Mouse (Mus musculus): ENCODE measurements around the gene Syn3. TPM values are rescaled to one million over a fixed set of nuclear protein-coding genes. Genes with fewer than 3 reads are reported as not detected.
"Not testable (repeated sequence)": the region's sequence is repeated elsewhere in the genome, so short reads cannot be mapped to it uniquely, and the experiment has no call there.

Gene Syn3
- polyA plus RNA-seq, 1 experiment from 2014 or later, result 4.9 TPM

DNA sequence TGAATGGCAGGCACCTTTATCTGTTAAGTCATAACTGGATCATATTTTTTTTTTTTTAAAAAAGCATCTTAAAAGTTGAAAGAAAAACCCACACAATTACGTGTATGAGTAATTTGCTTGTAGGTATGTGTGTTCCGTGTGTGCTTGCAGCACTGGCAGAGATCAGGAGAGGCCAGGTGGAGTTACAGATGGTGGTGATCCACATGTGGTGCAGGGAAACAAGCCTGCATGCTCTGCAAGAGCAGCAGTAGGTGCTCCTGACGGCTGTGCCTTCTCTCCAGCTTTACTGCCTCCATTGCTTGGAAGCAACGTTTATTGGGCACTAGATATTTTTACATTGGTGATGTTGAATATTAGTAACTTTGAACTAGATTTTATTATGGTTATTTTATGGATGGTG is 455.0 kb downstream of the Syn3 start:
- Histone ChIP-seq H3K4me3 (no peak overlapping the region), H3K36me3 (peaks cover 38% of the 10 kb centered on the region), H3K9ac (no peak overlapping the region), H3K27me3 (no peaks in the 10 kb centered on the region), H3K27ac (no peak overlapping the region), H3K4me2 (no peak overlapping the region), H3K4me1 (no peaks in the 10 kb centered on the region), H3K9me3 (no peaks in the 10 kb centered on the region)
- WGBS, result 75% methylated on average over 4 of the region's 4 CpGs
- no peak for ATAC-seq (ENCODE audit: insufficient number of reproducible peaks, insufficient read depth, low FRiP score, low TSS enrichment, low read depth)

GRCm38 (mm10) chr10:86034007-86034728 is 464.5 kb downstream of the Syn3 start:
- Histone ChIP-seq H3K4me1 (0 out of 2 replicates have a peak, but pooled peaks cover 5% of the 10 kb centered on the region), H3K27me3 (no peaks in the 10 kb centered on the region), H3K36me3 (peaks cover 27% of the 10 kb centered on the region), H3K4me3 (no peak overlapping the region), H3K27ac (no peak overlapping the region), H3K9ac (no peak overlapping the region), H3K9me3 (no peaks in the 10 kb centered on the region), H3K4me2 (no peak overlapping the region)
- ATAC-seq (ENCODE audit: insufficient number of reproducible peaks, insufficient read depth, low FRiP score, low TSS enrichment, low read depth), result no peak
- 90% methylated on average over 2 of the region's 2 CpGs for WGBS

- Histone ChIP-seq H3K9ac (no peak overlapping the region), H3K4me2 (no peak overlapping the region), H3K9me3 (no peaks in the 10 kb centered on the region), H3K27me3 (no peaks in the 10 kb centered on the region), H3K4me1 (0 out of 2 replicates have a peak, but pooled peaks cover 5% of the 10 kb centered on the region), H3K36me3 (peaks cover 26% of the 10 kb centered on the region), H3K4me3 (no peak overlapping the region), H3K27ac (no peak overlapping the region)
- 33% methylated on average over 3 of the region's 3 CpGs for WGBS
- ATAC-seq (ENCODE audit: insufficient number of reproducible peaks, insufficient read depth, low FRiP score, low TSS enrichment, low read depth), result no peak
These were observed 466.2 kb downstream of the Syn3 start for GRCm38 (mm10) chr10:86032517-86032916.

DNA sequence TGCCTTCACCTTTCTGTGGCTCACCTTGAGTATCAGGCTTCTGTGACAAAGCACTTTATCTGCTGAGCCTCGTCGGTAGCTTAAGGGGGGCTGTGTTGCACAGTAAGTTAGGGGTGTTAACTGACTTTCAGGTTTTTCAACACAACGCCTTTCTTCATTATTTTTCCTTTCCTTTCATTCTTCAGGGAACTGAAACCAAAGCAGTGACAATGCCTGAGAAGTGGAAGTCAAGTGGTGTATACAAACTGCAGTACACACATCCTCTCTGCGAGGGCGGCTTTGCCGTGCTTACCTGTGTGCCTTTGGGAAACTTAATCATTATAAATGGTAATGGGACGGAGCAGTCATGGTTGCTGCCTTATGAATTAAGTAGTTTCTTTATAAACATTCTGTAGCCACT is 468.0 kb downstream of the Syn3 start:
- no peak for ATAC-seq (ENCODE audit: insufficient number of reproducible peaks, insufficient read depth, low FRiP score, low TSS enrichment, low read depth)
- Histone ChIP-seq H3K4me3 (no peak overlapping the region), H3K36me3 (peaks cover 21% of the 10 kb centered on the region), H3K27ac (no peak overlapping the region), H3K27me3 (no peaks in the 10 kb centered on the region), H3K9me3 (no peaks in the 10 kb centered on the region), H3K4me1 (0 out of 2 replicates have a peak, but pooled peaks cover 5% of the 10 kb centered on the region), H3K4me2 (no peak overlapping the region), H3K9ac (no peak overlapping the region)
- 88% methylated on average over 7 of the region's 7 CpGs for WGBS

DNA sequence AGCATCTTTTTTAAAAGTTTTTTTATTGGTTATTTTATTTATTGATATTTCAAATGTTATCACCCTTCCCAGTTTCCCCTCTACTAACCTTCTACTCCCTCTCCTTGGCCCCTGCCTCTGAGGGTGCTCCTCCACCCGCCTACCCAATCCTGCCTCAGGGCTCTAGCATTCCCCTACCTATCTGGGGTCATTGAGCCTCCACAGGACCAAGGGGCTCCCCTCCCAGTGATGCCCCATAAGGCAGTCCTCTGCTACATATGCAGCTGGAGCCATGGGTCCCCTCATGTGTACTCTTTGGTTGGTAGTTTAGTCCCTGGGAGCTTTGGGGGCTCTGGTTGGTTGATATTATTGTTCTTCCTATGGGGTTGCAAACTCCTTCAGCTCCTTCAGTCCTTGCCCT is 471.9 kb downstream of the Syn3 start:
- H3K27ac ChIP-seq; H3K4me3 ChIP-seq; H3K9ac ChIP-seq; H3K4me1 ChIP-seq; H3K27me3 ChIP-seq; H3K4me2 ChIP-seq; H3K9me3 ChIP-seq; ATAC-seq (ENCODE audit: insufficient number of reproducible peaks, insufficient read depth, low FRiP score, low TSS enrichment, low read depth): not testable (repeated sequence)
- 63% methylated on average over 1 of the region's 1 CpGs for WGBS
- H3K36me3 ChIP-seq, result peaks cover 14% of the 10 kb centered on the region

- no peaks in the 10 kb centered on the region for H3K27me3 ChIP-seq
- ATAC-seq (ENCODE audit: insufficient number of reproducible peaks, insufficient read depth, low FRiP score, low TSS enrichment, low read depth), result no peak
- peaks cover 14% of the 10 kb centered on the region for H3K36me3 ChIP-seq
- no peak overlapping the region for H3K4me2 ChIP-seq
- no peak overlapping the region for H3K4me3 ChIP-seq
- 89% methylated on average over 3 of the region's 3 CpGs for WGBS
- peaks cover 3% of the 10 kb centered on the region for H3K4me1 ChIP-seq
- no peak overlapping the region for H3K27ac ChIP-seq
- H3K9ac ChIP-seq, result no peak overlapping the region
- no peaks in the 10 kb centered on the region for H3K9me3 ChIP-seq
These were observed 472.3 kb downstream of the Syn3 start for GRCm38 (mm10) chr10:86026354-86026753.

DNA sequence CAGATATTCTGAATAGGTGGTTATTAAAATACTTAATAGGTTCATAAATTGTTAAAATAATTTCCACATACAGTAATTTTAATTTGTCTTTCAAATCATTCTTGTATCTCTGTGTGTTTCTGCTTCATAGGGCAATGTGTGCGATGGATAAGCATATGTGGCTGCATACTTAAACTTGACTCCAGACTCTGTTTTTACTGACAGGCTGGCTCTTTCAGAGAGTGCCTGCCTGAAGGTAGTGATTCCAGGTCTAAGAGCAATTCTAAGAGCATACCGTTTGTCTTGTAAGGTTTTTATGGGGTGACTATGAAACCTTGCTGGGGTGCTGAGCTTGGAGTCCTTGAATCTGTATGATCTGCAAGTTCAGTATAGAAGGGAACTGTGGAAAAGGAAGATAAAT is 472.8 kb downstream of the Syn3 start:
- 82% methylated on average over 2 of the region's 2 CpGs for WGBS
- no peak overlapping the region for H3K4me3 ChIP-seq
- peaks cover 5% of the 10 kb centered on the region for H3K4me1 ChIP-seq
- peaks cover 13% of the 10 kb centered on the region for H3K36me3 ChIP-seq
- H3K9ac ChIP-seq, result no peak overlapping the region
- no peaks in the 10 kb centered on the region for H3K27me3 ChIP-seq
- no peaks in the 10 kb centered on the region for H3K9me3 ChIP-seq
- H3K27ac ChIP-seq, result no peak overlapping the region
- no peak for ATAC-seq (ENCODE audit: insufficient number of reproducible peaks, insufficient read depth, low FRiP score, low TSS enrichment, low read depth)
- no peak overlapping the region for H3K4me2 ChIP-seq

- Histone ChIP-seq H3K4me3 (peak overlapping the region; percentile 93; the same call in 1 of the 2 replicates), H3K36me3 (no peaks in the 10 kb centered on the region), H3K4me2 (peak overlapping the region; percentile 77), H3K9me3 (no peaks in the 10 kb centered on the region), H3K27me3 (no peaks in the 10 kb centered on the region), H3K4me1 (peaks cover 5% of the 10 kb centered on the region), H3K9ac (no peak overlapping the region), H3K27ac (no peak overlapping the region)
- ATAC-seq (ENCODE audit: insufficient number of reproducible peaks, insufficient read depth, low FRiP score, low TSS enrichment, low read depth), result no peak
These were observed 475.5 kb downstream of the Syn3 start for GRCm38 (mm10) chr10:86023149-86023548.

DNA sequence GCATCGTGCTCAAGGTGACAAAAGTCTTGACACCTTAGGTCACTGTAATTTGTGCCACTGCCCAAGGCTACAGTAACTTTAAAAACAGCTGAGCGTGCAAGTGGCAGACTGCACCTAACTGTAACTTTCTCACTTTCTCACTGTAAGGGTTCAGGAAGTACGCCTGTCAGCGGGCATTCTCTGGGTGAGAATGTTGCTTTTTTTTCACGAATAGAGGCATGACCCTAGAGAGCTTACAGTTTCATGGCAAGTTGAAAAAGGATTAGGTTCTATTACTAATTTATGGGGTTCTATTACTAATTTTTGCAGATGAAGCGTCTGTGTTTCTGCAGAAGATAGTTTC is 476.3 kb downstream of the Syn3 start:
- Histone ChIP-seq H3K27me3 (no peaks in the 10 kb centered on the region), H3K36me3 (no peaks in the 10 kb centered on the region), H3K9me3 (no peaks in the 10 kb centered on the region), H3K4me1 (peaks cover 5% of the 10 kb centered on the region), H3K4me2 (peak overlapping the region; percentile 77), H3K4me3 (peak overlapping the region; percentile 93), H3K27ac (peak overlapping the region; percentile 88; the same call in 1 of the 2 replicates), H3K9ac (peak overlapping the region; percentile 88)
- no peak for ATAC-seq (ENCODE audit: insufficient number of reproducible peaks, insufficient read depth, low FRiP score, low TSS enrichment, low read depth)
- 5% methylated on average over 6 of the region's 6 CpGs for WGBS

DNA sequence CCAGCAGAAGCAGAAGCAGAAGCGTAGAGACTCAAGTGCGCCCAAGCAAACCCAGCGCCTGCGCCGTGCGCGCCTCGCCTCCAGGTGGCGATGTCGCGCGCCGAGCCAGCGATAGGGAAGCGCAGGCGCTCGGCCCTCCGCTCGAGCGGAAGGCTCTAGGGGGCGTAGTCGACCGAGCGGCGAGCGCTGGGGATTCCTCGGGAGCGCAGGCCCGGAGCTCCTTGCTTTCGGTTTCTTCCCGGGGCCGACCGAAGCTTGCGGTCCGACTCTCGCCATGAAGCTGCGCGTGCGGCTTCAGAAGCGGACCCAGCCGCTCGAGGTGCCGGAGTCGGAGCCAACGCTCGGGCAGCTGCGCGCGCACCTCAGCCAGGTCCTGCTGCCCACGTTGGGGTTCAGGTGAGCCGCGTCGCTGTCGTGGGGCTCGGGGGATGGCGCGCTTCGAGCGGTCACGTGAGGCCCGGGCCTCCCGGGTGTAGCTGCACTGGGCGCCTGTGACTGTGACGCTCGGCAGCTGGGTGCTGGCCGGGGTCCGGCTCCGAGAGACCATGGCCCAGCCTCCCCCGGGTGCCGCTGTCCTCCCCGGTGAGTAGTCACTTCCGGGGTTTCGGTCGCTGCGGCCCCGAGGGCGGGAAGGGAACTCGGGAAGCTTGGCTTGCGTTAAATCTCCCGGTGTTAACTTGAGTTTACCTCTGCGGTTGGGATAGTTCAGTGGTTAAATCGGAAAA is 476.8 kb downstream of the Syn3 start, which contains the start of gene Fbxo7:
Fbxo7 (plus strand) TSS at position 224 of the 725 bp plus-strand sequence.
- Histone ChIP-seq H3K4me1 (peaks cover 5% of the 10 kb centered on the region), H3K27me3 (no peaks in the 10 kb centered on the region), H3K4me3 (peak within 1 kb of the TSS; percentile 93), H3K4me2 (peak within 1 kb of the TSS; percentile 77), H3K27ac (peak within 1 kb of the TSS; percentile 88), H3K36me3 (no peaks in the 10 kb centered on the region), H3K9me3 (no peaks in the 10 kb centered on the region), H3K9ac (peak within 1 kb of the TSS; percentile 88)
- under 1% methylated on average over 82 of the region's 82 CpGs for WGBS
- peak; percentile 91 for ATAC-seq (ENCODE audit: insufficient number of reproducible peaks, insufficient read depth, low FRiP score, low TSS enrichment, low read depth)

- ATAC-seq (ENCODE audit: insufficient number of reproducible peaks, insufficient read depth, low FRiP score, low TSS enrichment, low read depth), result no peak
These were observed 477.3 kb downstream of the Syn3 start for GRCm38 (mm10) chr10:86021408-86021748.

DNA sequence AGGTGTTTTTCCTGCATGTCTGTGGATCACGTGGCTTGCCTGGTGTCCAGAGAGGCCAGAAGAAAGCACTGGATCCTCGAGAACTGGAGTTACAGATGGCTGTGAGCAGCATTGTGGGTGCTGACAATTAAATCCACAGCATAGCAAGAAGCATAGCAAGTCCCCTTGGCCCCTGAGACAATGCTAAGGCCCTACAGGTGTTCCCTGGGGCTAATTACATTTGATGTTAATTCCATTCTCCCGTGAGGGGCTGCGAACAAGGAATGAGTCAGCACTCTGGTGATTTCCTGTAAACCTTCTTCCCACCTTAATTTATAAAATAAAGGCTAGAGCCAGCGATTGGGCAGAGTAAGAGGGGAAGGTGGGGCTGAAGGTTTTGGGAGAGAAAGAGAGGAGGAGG is 479.9 kb downstream of the Syn3 start:
- Histone ChIP-seq H3K36me3 (no peaks in the 10 kb centered on the region), H3K9me3 (no peaks in the 10 kb centered on the region), H3K4me3 (no peak overlapping the region), H3K27me3 (no peaks in the 10 kb centered on the region), H3K27ac (no peak overlapping the region), H3K4me2 (no peak overlapping the region), H3K4me1 (peaks cover 5% of the 10 kb centered on the region), H3K9ac (no peak overlapping the region)
- WGBS, result 28% methylated on average over 5 of the region's 5 CpGs
- ATAC-seq (ENCODE audit: insufficient number of reproducible peaks, insufficient read depth, low FRiP score, low TSS enrichment, low read depth), result no peak

More at GRCm38 (mm10) chr10:86021408-86021748, 477.3 kb downstream of the Syn3 start:
- Histone ChIP-seq H3K9me3 (no peaks in the 10 kb centered on the region), H3K4me2 (peak overlapping the region; percentile 77), H3K36me3 (no peaks in the 10 kb centered on the region), H3K4me1 (peaks cover 5% of the 10 kb centered on the region), H3K27me3 (no peaks in the 10 kb centered on the region), H3K4me3 (peak overlapping the region; percentile 93), H3K27ac (no peak overlapping the region), H3K9ac (peak overlapping the region; percentile 88)
- 1% methylated on average over 3 of the region's 3 CpGs for WGBS

Data from embryonic facial prominence, embryonic 13.5 days (tissue).